Mouse (Mus musculus): ENCODE data around the gene Rab25.

- TF ChIP-seq CTCF (conservative IDR thresholded peaks at IDR 0.05; ENCODE audit: low read length) (no peak), NANOG (IDR thresholded peaks at IDR 0.05; ENCODE audit: borderline replicate concordance, low read length) (no peak)
Measured at GRCm38 (mm10) chr3:88529204-88530000, 18.7 kb downstream of the Rab25 start.

All from E14TG2a.4 (cell line).